ENCODE assay signal across 9 mouse cellular contexts in genomic region chr1:132853312-132853711, GRCm38 (mm10). TPM values are rescaled to one million over a fixed set of nuclear protein-coding genes. Genes with fewer than 3 reads are reported as not detected.
DNase-seq lines count a peak whose midpoint lies in the region; ATAC-seq lines count a peak whose summit lies in the region.
"Had no signal": no experiment of that assay in that cellular context is flagged by ENCODE, and none has a peak within 500 bp of the region (broad histone marks: within the 10 kb centered on the region; RNA-seq: fewer than 3 reads in every experiment).

No protein-coding gene starts in this region.

- no peak overlapping the region for H3K4me3 ChIP-seq in midbrain, embryonic 13.5 days (replicated peaks)
- H3K4me3 ChIP-seq in midbrain, embryonic 15.5 days, result no peak overlapping the region
- H3K4me3 ChIP-seq: midbrain, embryonic 12.5 days had no signal

- ATAC-seq in midbrain, embryonic 13.5 days, result peak; percentile 74; the same call in 1 of the 2 replicates
- no peak; the same call in 1 of the 2 replicates for ATAC-seq in midbrain, embryonic 15.5 days (replicated peaks)

- H3K27me3 ChIP-seq in midbrain, embryonic 13.5 days, result no peaks in the 10 kb centered on the region
- H3K27me3 ChIP-seq in midbrain, embryonic 15.5 days (replicated peaks), result no peaks in the 10 kb centered on the region
- H3K27me3 ChIP-seq: midbrain, embryonic 12.5 days had no signal

- H3K36me3 ChIP-seq in midbrain, embryonic 13.5 days, result no peaks in the 10 kb centered on the region
- H3K36me3 ChIP-seq in midbrain, embryonic 15.5 days (replicated peaks), result no peaks in the 10 kb centered on the region
- H3K36me3 ChIP-seq: midbrain, embryonic 12.5 days had no signal

- H3K9me3 ChIP-seq in midbrain, embryonic 13.5 days, result no peaks in the 10 kb centered on the region
- H3K9me3 ChIP-seq in midbrain, embryonic 15.5 days, result no peaks in the 10 kb centered on the region

- H3K9ac ChIP-seq in midbrain, embryonic 13.5 days (replicated peaks), result no peak overlapping the region
- H3K9ac ChIP-seq in midbrain, embryonic 15.5 days, result no peak overlapping the region
- H3K9ac ChIP-seq: midbrain, embryonic 12.5 days had no signal

- DNase-seq in embryo, embryonic 10.5 days (ENCODE audit: low spot score), result peak; percentile 8
- no peak for DNase-seq in embryo, embryonic 10 days (ENCODE audit: low spot score)
- peak; percentile 24 for DNase-seq in left cerebral cortex, postnatal 4 days
- peak; percentile 56 for DNase-seq in skeletal muscle tissue, adult 2 months (ENCODE audit: low read depth, low spot score)
- DNase-seq in thymus, postnatal 10 days (ENCODE audit: low spot score in 2 of 2), result no peak
- DNase-seq in embryo, embryonic 11 days, result no peak

- 41% methylated on average over 8 of the region's 8 CpGs for WGBS in midbrain, embryonic 13.5 days
- WGBS in midbrain, embryonic 15.5 days, result 24% methylated on average over 8 of the region's 8 CpGs

- no peak overlapping the region for H3K27ac ChIP-seq in midbrain, embryonic 13.5 days
- H3K27ac ChIP-seq in midbrain, embryonic 15.5 days, result no peak overlapping the region
- H3K27ac ChIP-seq: midbrain, embryonic 12.5 days had no signal

- H3K4me1 ChIP-seq in midbrain, embryonic 13.5 days (replicated peaks), result peaks cover 25% of the 10 kb centered on the region
- H3K4me1 ChIP-seq in midbrain, embryonic 15.5 days, result peaks cover 23% of the 10 kb centered on the region

- no peak overlapping the region for H3K4me2 ChIP-seq in midbrain, embryonic 13.5 days (replicated peaks)
- H3K4me2 ChIP-seq in midbrain, embryonic 15.5 days, result no peak overlapping the region
- H3K4me2 ChIP-seq: midbrain, embryonic 12.5 days had no signal

- intact Hi-C loops in left cerebral cortex, postnatal 4 days (cut with DNase I), result no loop called here

RNA-seq across cellular contexts. Expression of gene Lrrn2, which starts 26.8 kb away (rescaled TPM):
- 29.8 and 30.3 TPM in 2 replicates for polyA plus RNA-seq in midbrain, embryonic 13.5 days (2015; fragmentation: Nextera tagmentation; extraction: Ambion mirVana)
- polyA plus RNA-seq in midbrain, embryonic 15.5 days (2015; fragmentation: Nextera tagmentation; extraction: Ambion mirVana), result 56.8 and 60.2 TPM in 2 replicates
- total RNA-seq in left cerebral cortex, postnatal 4 days (2021), result 100 to 1,000 TPM; 101 to 117 TPM

Comparison
In these comparisons a context has a peak if more than half of its experiments do, and no peak if none do; other contexts are left out.
1. DNase-seq: peak in embryo, embryonic 10.5 days (single experiment), left cerebral cortex, postnatal 4 days (single experiment) and skeletal muscle tissue, adult 2 months (single experiment); none in embryo, embryonic 10 days (single experiment), thymus, postnatal 10 days (0 of 2) and embryo, embryonic 11 days (single experiment).